Mouse (Mus musculus) frontal cortex, adult (tissue): ENCODE results near the gene E430018J23Rik.
"Not testable (repeated sequence)": the region's sequence is repeated elsewhere in the genome, so short reads cannot be mapped to it uniquely, and the experiment has no call there.

ENCODE experiments used
- ATAC-seq: cut with Nextera tagmentation; 2 replicates; pipeline ENCODE4 v1.9.2; 2017; ENCODE audit warnings: mild to moderate bottlenecking, moderate library complexity, mixed read lengths; ENCODE audit not compliant: low TSS enrichment

E430018J23Rik gene

GRCm38 (mm10) chr7:127393157-127393943, at the start of gene E430018J23Rik:
E430018J23Rik (minus strand) TSS chr7:127393629.
- peak; percentile 81 for ATAC-seq

GRCm38 (mm10) chr7:127437724-127438123, 44.3 kb upstream of the E430018J23Rik start:
- no peak for ATAC-seq

GRCm38 (mm10) chr7:127435206-127435605, 41.8 kb upstream of the E430018J23Rik start:
- ATAC-seq, result no peak

GRCm38 (mm10) chr7:127426354-127426753, 32.9 kb upstream of the E430018J23Rik start:
- no peak for ATAC-seq

GRCm38 (mm10) chr7:127425911-127426310, 32.5 kb upstream of the E430018J23Rik start:
- ATAC-seq, result no peak

GRCm38 (mm10) chr7:127425291-127425690, 31.9 kb upstream of the E430018J23Rik start:
- ATAC-seq, result no peak

- peak; percentile 88; the same call in 1 of the 2 replicates for ATAC-seq
These were observed 28.8 kb upstream of the E430018J23Rik start for GRCm38 (mm10) chr7:127422247-127422646.

GRCm38 (mm10) chr7:127421388-127422191, 28.2 kb upstream of the E430018J23Rik start, which contains the start of gene Zfp688:
Zfp688 (minus strand) TSS chr7:127422068.
- ATAC-seq, result peak; percentile 91

GRCm38 (mm10) chr7:127411418-127411817, 18.0 kb upstream of the E430018J23Rik start:
- ATAC-seq, result no peak

- peak; percentile 92 for ATAC-seq
These were observed 12.9 kb upstream of the E430018J23Rik start, which contains the start of gene Zfp764 for GRCm38 (mm10) chr7:127406002-127406987. Zfp764 (minus strand) TSS chr7:127406822.

- ATAC-seq, result not testable (repeated sequence)
These were observed 10.7 kb upstream of the E430018J23Rik start for GRCm38 (mm10) chr7:127404101-127404500.

GRCm38 (mm10) chr7:127402980-127403379, 9.6 kb upstream of the E430018J23Rik start:
- ATAC-seq, result no peak

GRCm38 (mm10) chr7:127400355-127400754, 6.9 kb upstream of the E430018J23Rik start:
- no peak for ATAC-seq

- 0 out of 2 replicates have a peak, but pooled peaks have one; percentile 10 for ATAC-seq
These were observed 510 bp upstream of the E430018J23Rik start for GRCm38 (mm10) chr7:127393944-127394333.

GRCm38 (mm10) chr7:127392251-127392824, 1.1 kb downstream of the E430018J23Rik start:
- ATAC-seq, result no peak

GRCm38 (mm10) chr7:127391538-127391937, 1.9 kb downstream of the E430018J23Rik start:
- ATAC-seq, result no peak

- ATAC-seq, result no peak
These were observed 3.1 kb downstream of the E430018J23Rik start for GRCm38 (mm10) chr7:127390306-127390705.

- ATAC-seq, result not testable (repeated sequence)
These were observed 5.2 kb downstream of the E430018J23Rik start for GRCm38 (mm10) chr7:127388201-127388600.

GRCm38 (mm10) chr7:127386641-127387392, 6.6 kb downstream of the E430018J23Rik start, which contains the start of gene 9130019O22Rik:
9130019O22Rik (minus strand) TSS chr7:127387166.
- peak; percentile 82 for ATAC-seq

GRCm38 (mm10) chr7:127385560-127385959, 7.9 kb downstream of the E430018J23Rik start:
- ATAC-seq, result not testable (repeated sequence)
